Mouse (Mus musculus) Patski (cell line): Measurements from ENCODE around the gene Olfr332. TPM values are rescaled to one million over a fixed set of nuclear protein-coding genes. Genes with fewer than 3 reads are reported as not detected.
"Not testable (repeated sequence)": the region's sequence is repeated elsewhere in the genome, so short reads cannot be mapped to it uniquely, and the experiment has no call there.

Experiments used
- ATAC-seq: fragments of 100-300 bp; one replicate; pipeline ENCODE4 v1.8.0; 2021
- CTCF ChIA-PET: fragments of 350-600 bp; sonication (Branson Sonifier 250); formaldehyde crosslinking; loops from one replicate; lab custom pipeline; 2022; ENCODE audit warnings: inconsistent platforms; lab: Charles Lee
- POLR2A ChIA-PET: fragments of 350-600 bp; sonication (Branson Sonifier 250); formaldehyde crosslinking; loops from one replicate; lab custom pipeline; 2022; ENCODE audit warnings: antibody characterized with exemption, inconsistent platforms; lab: Charles Lee
- DNase-seq: peaks from one replicate; pipeline ENCODE4 v3.0.0-alpha.2; 2011; ENCODE audit warnings: low read depth, low spot score
- H3K27me3 ChIP-seq: fragments of 371-371 bp; one replicate; pipeline ENCODE4 v1.5.1; 2021
- CTCF ChIP-seq: fragments of 100-300 bp; IDR thresholded peaks from one replicate; pipeline ENCODE4 v1.5.1; 2021
- in situ Hi-C: fragments of 300-500 bp; cut with MboI; formaldehyde crosslinking; loops from 3 replicates; pipeline ENCODE4 v1.11.1; 2018; ENCODE audit warnings: low pct_unique_long_range_greater_than_20kb, mixed read lengths
- polyA plus RNA-seq: library from polyadenylated mRNA; unstranded; gene quantifications from one replicate; pipeline ENCODE4 v1.2.3, GENCODE M21; 2021

The Olfr332 gene
- 0.03 TPM for polyA plus RNA-seq

DNA sequence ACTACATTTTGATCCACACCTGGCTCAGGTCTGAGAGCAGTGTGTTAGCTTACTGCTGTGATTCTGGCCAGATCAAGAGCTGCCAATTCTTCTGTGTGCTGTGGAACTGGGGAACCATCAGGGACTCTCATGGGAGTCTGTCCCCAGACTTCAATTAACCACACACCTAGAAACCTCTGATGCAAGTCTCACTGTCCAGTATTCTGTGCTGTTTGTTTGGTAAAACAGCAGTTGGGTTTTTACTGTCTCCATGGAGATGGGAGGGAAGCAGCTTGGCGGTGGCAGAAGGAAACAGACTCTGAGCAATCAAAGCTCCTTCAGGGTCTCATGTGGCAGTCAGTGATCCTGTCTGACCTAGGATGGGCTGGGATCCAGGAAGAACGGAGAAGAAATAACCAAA is at the start of gene Olfr332:
TSS of gene Olfr332 (minus strand) at position 101 of the 400 bp plus-strand sequence.
- ATAC-seq = no peak
- in situ Hi-C loops = no loop called here

DNA sequence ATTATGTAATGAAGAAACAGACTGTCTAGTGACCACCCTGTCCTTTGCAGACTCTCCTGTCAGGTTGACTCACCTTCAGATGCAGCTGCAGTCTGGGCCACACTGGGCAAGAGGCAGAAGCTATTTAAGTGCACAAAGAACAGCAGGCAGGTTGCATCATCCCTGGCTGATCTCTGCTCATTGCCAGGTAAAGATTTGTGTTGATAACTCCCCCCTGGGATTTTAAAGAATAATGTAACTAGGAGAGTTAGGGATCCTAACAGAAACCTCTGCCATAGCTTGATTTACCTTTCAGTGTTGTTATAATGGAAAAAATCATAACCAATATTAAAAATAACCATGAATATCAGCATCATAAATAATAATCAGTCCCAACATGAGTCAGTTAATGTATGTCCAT is 42.4 kb upstream of the Olfr332 start, which contains the start of gene Olfr330:
TSS of gene Olfr330 (minus strand) at position 101 of the 400 bp plus-strand sequence.
- in situ Hi-C loops, DNase-seq, CTCF ChIA-PET, POLR2A ChIA-PET, ATAC-seq: not testable (repeated sequence)
- peaks cover 19% of the 10 kb centered on the region for H3K27me3 ChIP-seq

More for the DNA sequence above, at the start of gene Olfr332:
- H3K27me3 ChIP-seq = no peaks in the 10 kb centered on the region
- ChIA-PET POLR2A (no interaction called here), CTCF (no interaction called here)
- no peak for TF ChIP-seq CTCF
- no peak for DNase-seq

DNA sequence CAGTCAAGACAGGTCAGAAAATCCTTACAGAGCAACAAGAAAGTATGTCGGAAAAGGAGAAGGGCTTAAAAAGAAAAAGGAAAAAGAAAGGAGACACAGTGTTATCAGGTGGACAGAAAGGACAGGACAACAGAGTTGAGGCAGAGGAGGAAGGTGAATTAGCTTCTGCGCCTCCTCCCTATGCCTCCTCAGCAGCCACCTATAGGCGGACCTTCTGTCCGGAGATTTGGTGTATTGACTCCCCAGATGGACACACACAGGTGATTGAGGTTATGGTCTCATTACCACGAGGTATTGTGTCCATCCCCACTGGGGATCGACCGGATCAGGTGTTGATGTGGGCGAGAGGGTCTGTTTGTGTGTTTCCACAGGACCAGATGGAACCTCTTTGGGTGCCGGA is 27.4 kb upstream of the Olfr332 start:
- in situ Hi-C loops, CTCF ChIA-PET, ATAC-seq, H3K27me3 ChIP-seq, DNase-seq, POLR2A ChIA-PET: not testable (repeated sequence)

GRCm38 (mm10) chr11:58518916-58519315 is 26.6 kb upstream of the Olfr332 start:
- CTCF ChIA-PET, POLR2A ChIA-PET, H3K27me3 ChIP-seq, in situ Hi-C loops, ATAC-seq, DNase-seq: not testable (repeated sequence)

DNA sequence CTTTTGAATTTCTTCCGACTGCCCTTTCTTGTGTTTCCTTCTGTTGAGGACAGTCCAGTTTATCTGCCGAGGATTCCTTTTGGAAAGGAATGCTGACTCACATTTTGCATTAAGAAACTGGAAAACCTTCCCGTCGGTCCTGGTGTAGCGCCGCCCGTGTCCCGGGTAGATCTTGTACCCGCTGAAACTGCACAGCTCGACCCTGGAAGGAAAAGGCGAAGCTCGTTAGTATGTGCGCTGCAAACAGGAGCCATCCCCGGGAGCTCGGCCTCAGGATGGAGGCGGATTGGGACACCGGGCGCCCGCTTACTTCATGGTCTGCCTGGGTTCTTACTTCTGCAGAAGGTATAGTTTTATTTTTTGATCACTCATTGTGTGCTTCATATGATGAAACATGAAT is 16.7 kb upstream of the Olfr332 start:
- POLR2A ChIA-PET, in situ Hi-C loops, ATAC-seq, DNase-seq, CTCF ChIA-PET, H3K27me3 ChIP-seq: not testable (repeated sequence)

DNA sequence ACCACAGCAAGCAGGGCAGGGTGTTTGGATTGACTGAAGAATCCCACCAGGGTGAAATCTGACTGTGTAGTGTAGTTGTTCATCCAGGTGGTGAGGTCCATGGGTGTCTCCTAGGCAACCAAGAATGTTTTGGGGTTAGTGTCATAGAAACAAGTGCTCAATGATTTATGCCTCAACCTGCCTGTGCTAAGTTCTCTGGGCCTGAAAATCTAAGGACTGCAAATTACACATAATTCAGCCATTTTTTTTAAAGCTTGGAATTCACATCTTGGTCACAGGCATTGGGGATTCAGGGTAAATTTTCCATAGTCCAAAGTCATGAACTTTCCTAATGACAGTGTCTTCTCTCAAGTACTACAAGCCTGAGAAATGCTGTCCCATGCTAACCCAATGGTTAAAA is 10.1 kb upstream of the Olfr332 start, which contains the start of gene Olfr331:
TSS of gene Olfr331 (minus strand) at position 101 of the 400 bp plus-strand sequence.
- not testable (repeated sequence) for ATAC-seq, DNase-seq

GRCm38 (mm10) chr11:58499290-58499689 is 6.9 kb upstream of the Olfr332 start:
- DNase-seq = no peak
- TF ChIP-seq CTCF = peak; percentile 48
- no peak for ATAC-seq
- in situ Hi-C loops = no loop called here
- H3K27me3 ChIP-seq = no peaks in the 10 kb centered on the region
- POLR2A ChIA-PET = interaction anchor here (1.0 kb wide), 1 partner anchor 197 kb away, joined by 4 read pairs; no protein-coding TSS in a partner anchor
- CTCF ChIA-PET = interaction anchor here (0.9 to 2.7 kb wide), 7 partner anchors 62 to 197 kb away, joined by 3 to 17 read pairs (median 4); no protein-coding TSS in a partner anchor

More for the DNA sequence above, 10.1 kb upstream of the Olfr332 start, which contains the start of gene Olfr331:
- H3K27me3 ChIP-seq, CTCF ChIA-PET, POLR2A ChIA-PET: not testable (repeated sequence)
- in situ Hi-C loops = loop anchor here (5.0 kb wide), 1 partner anchor 105 kb away; no protein-coding TSS in a partner anchor

GRCm38 (mm10) chr11:58498761-58499160 is 6.4 kb upstream of the Olfr332 start:
- in situ Hi-C loops = no loop called here
- ATAC-seq = no peak
- POLR2A ChIA-PET = interaction anchor here (0.8 to 1.0 kb wide), 2 partner anchors 13 to 196 kb away, joined by 4 read pairs; no protein-coding TSS in a partner anchor
- no peak for DNase-seq
- CTCF ChIA-PET = interaction anchor here (0.9 to 2.7 kb wide), 8 partner anchors 12 to 197 kb away, joined by 3 to 17 read pairs (median 4); no protein-coding TSS in a partner anchor
- no peak for TF ChIP-seq CTCF
- H3K27me3 ChIP-seq = no peaks in the 10 kb centered on the region

DNA sequence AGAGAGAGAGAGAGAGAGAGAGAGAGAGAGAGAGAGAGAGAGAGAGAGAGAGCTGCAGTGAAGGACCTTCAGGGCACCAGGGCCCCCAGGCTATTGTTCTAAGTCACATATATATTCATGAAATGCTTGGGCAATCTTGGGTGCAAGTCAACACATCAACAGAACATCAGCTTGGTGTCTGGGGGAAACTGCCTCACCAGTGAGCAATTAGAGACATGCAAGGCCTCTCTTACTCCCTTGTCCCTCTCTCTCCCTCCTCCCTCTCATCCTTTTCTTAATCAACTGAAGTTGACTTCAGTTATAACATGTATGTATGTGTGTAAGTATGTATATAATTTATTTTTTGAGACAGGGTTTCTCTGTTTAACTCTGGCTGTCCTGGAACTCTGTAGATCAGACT is 30.2 kb downstream of the Olfr332 start, which contains the start of gene Olfr30:
TSS of gene Olfr30 (minus strand) at position 101 of the 400 bp plus-strand sequence.
- ChIA-PET CTCF (no interaction called here), POLR2A (interaction anchor here (0.7 kb wide), 1 partner anchor 8 kb away, joined by 6 read pairs; no protein-coding TSS in a partner anchor)
- DNase-seq (no peak), ATAC-seq (no peak)
- no peak for TF ChIP-seq CTCF
- H3K27me3 ChIP-seq = peaks cover under 1% of the 10 kb centered on the region
- in situ Hi-C loops = no loop called here

DNA sequence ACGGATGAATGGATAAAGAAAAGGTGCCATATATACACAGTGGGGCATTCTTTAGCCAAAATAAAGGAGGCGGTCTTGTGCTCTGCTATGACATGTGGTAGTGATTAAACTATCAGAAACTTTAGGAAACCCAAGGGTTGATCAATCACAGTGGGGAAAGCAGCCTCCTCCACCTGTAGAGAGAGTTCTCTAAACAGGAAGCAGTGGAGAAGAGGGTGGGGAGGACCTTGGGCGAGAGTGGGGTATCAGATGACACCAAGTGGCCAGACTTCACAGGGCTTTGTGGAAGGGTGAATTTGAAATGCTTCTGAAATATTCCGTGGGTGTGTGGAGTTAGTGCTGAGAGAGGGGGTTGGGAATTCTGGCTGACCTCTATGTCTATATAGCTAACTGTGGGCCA is 38.8 kb downstream of the Olfr332 start:
- in situ Hi-C loops = no loop called here
- no peak for TF ChIP-seq CTCF
- ATAC-seq (no peak), DNase-seq (no peak)
- POLR2A ChIA-PET = no interaction called here
- peaks cover 3% of the 10 kb centered on the region for H3K27me3 ChIP-seq
- CTCF ChIA-PET = no interaction called here

DNA sequence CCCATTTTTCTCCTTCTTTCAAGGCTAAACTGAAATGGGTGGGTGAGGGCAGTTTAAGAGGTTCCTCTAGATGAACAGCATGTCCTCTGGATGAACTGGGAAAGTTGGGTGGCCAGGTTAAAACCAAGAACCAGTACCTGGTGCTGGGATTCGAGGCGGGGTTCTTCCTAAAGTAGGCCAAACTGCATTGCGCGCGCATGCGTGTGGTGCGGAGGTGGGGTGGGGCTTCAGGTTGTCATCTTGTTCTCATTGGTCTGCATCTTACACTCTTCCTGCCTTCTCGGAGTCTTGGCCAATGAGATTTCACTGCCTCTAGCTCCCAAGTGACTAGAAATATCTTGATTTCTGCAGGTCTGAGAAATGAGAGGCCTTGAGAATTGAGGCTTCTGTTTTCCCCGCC is 39.6 kb downstream of the Olfr332 start, which contains the start of gene Lypd9:
TSS of gene Lypd9 (minus strand) at position 165 of the 400 bp plus-strand sequence.
- in situ Hi-C loops = no loop called here
- peaks cover 3% of the 10 kb centered on the region for H3K27me3 ChIP-seq
- DNase-seq (no peak), ATAC-seq (no peak)
- TF ChIP-seq CTCF = no peak
- POLR2A ChIA-PET = no interaction called here
- CTCF ChIA-PET = no interaction called here

Other genes with a start within 250 kb of the Olfr332 start
- gene 4930438A08Rik, start 217.8 kb downstream of the Olfr332 start, polyA plus RNA-seq = not detected
- gene Zfp692, start 185.5 kb downstream of the Olfr332 start, polyA plus RNA-seq = 25.0 TPM
- gene Zfp672, start 162.2 kb downstream of the Olfr332 start, polyA plus RNA-seq = 23.1 TPM
- gene Sh3bp5l, start 161.8 kb downstream of the Olfr332 start, polyA plus RNA-seq = 55.4 TPM
- not detected for gene Lypd8, start 113.5 kb downstream of the Olfr332 start, polyA plus RNA-seq
- 13.8 TPM for gene 1810065E05Rik, start 71.4 kb downstream of the Olfr332 start, polyA plus RNA-seq
- gene Gm12253, start 60.0 kb downstream of the Olfr332 start, polyA plus RNA-seq = 0.04 TPM
- gene Lypd9, start 39.6 kb downstream of the Olfr332 start, polyA plus RNA-seq = not detected
- 0.05 TPM for gene Olfr30, start 30.3 kb downstream of the Olfr332 start, polyA plus RNA-seq
- not detected for gene Olfr331, start 10.0 kb upstream of the Olfr332 start, polyA plus RNA-seq
- not detected for gene Olfr330, start 42.3 kb upstream of the Olfr332 start, polyA plus RNA-seq
- gene Olfr329-ps, start 53.9 kb upstream of the Olfr332 start, polyA plus RNA-seq = not detected
- gene Olfr328, start 63.1 kb upstream of the Olfr332 start, polyA plus RNA-seq = not detected
- gene Olfr224, start 78.0 kb upstream of the Olfr332 start, polyA plus RNA-seq = not detected
- gene Olfr325, start 85.2 kb upstream of the Olfr332 start, polyA plus RNA-seq = not detected
- 0.08 TPM for gene Olfr324, start 102.6 kb upstream of the Olfr332 start, polyA plus RNA-seq
- 0.42 TPM for gene 2210407C18Rik, start 123.5 kb upstream of the Olfr332 start, polyA plus RNA-seq
- not detected for gene Olfr323, start 137.9 kb upstream of the Olfr332 start, polyA plus RNA-seq
- gene Trim58, start 147.9 kb upstream of the Olfr332 start, polyA plus RNA-seq = 0.04 TPM
- not detected for gene Olfr322, start 166.2 kb upstream of the Olfr332 start, polyA plus RNA-seq
- gene Olfr320, start 188.5 kb upstream of the Olfr332 start, polyA plus RNA-seq = not detected
- not detected for gene Olfr319, start 206.6 kb upstream of the Olfr332 start, polyA plus RNA-seq
- gene Olfr318, start 231.5 kb upstream of the Olfr332 start, polyA plus RNA-seq = 0.03 TPM
- gene Olfr317, start 246.7 kb upstream of the Olfr332 start, polyA plus RNA-seq = not detected